Mouse (Mus musculus) CH12.LX (cell line): ENCODE measurements around the gene Celf2. TPM values are rescaled to one million over a fixed set of nuclear protein-coding genes. Genes with fewer than 3 reads are reported as not detected.

Experiments used
- DNase-seq: peaks from one replicate; pipeline ENCODE4 v3.0.0-alpha.2; 2013; ENCODE audit errors: extremely low read depth
- H3K27ac ChIP-seq: 2 replicates; pipeline ENCODE4 v1.5.1; 2012; ENCODE audit warnings: low read depth, mild to moderate bottlenecking, control low read depth, moderate library complexity; ENCODE audit not compliant: insufficient read depth
- H3K27me3 ChIP-seq: replicated peaks from 2 replicates; pipeline ENCODE3; 2012; ENCODE audit warnings: inconsistent platforms
- H3K36me3 ChIP-seq, 2 experiments: replicated peaks in 1 of 2; 2 replicates each; pipeline versions ENCODE3 to v1.6.1; 2012; ENCODE audit warnings: inconsistent platforms in 1 of 2, low read length in 1 of 2, mild to moderate bottlenecking in 1 of 2, mixed read lengths in 1 of 2, moderate library complexity in 1 of 2; ENCODE audit not compliant: control insufficient read depth in 1 of 2, insufficient read depth in 1 of 2
- H3K4me1 ChIP-seq, 2 experiments: 2 replicates each; pipeline ENCODE4 v1.6.1; 2012; ENCODE audit warnings: inconsistent platforms in 1 of 2, moderate library complexity in 1 of 2; ENCODE audit not compliant: insufficient read depth in 2 of 2, control insufficient read depth in 1 of 2
- H3K4me2 ChIP-seq: 2 replicates; pipeline ENCODE4 v1.6.1; 2012; ENCODE audit warnings: low read depth, mild to moderate bottlenecking, control low read depth; ENCODE audit not compliant: poor library complexity, insufficient read depth, severe bottlenecking
- H3K4me3 ChIP-seq, 3 experiments: fragments of 150-350 bp in 1 of 3; sonication (generic) in 1 of 3; replicated peaks in 1 of 3; 2 replicates each; pipeline versions ENCODE3 to v1.5.1; 2011 to 2012; ENCODE audit warnings: low read depth in 2 of 3, low read length in 2 of 3, mild to moderate bottlenecking in 2 of 3, moderate library complexity in 2 of 3, control low read depth in 1 of 3, improper control_type of control experiment in 1 of 3, inconsistent platforms in 1 of 3, mixed read lengths in 1 of 3; ENCODE audit not compliant: poor library complexity in 1 of 3
- H3K79me2 ChIP-seq: replicated peaks from 2 replicates; pipeline ENCODE4 v1.6.1; 2012; ENCODE audit warnings: mild to moderate bottlenecking, moderate library complexity; ENCODE audit not compliant: control insufficient read depth, poor library complexity, insufficient read depth, severe bottlenecking; ENCODE audit errors: extremely low read depth
- H3K9ac ChIP-seq: 2 replicates; pipeline ENCODE4 v1.6.1; 2012; ENCODE audit warnings: low read depth, mild to moderate bottlenecking, control low read depth, moderate library complexity; ENCODE audit not compliant: insufficient read depth
- H3K9me3 ChIP-seq: replicated peaks from 2 replicates; pipeline ENCODE3; 2012; ENCODE audit warnings: low read length, inconsistent platforms, mixed read lengths
- CHD2 ChIP-seq: IDR thresholded peaks from 2 replicates; pipeline ENCODE4 v1.6.1; 2011; ENCODE audit warnings: low read length, improper control_type of control experiment
- ELF1 ChIP-seq: IDR thresholded peaks from 2 replicates; pipeline ENCODE4 v1.6.1; 2014; ENCODE audit warnings: low read depth, mild to moderate bottlenecking, inconsistent platforms, low read length, improper control_type of control experiment
- EP300 ChIP-seq: IDR thresholded peaks from 2 replicates; pipeline ENCODE4 v1.6.1; 2011; ENCODE audit warnings: low read length, improper control_type of control experiment
- ETS1 ChIP-seq: conservative IDR thresholded peaks from 2 replicates; pipeline ENCODE4 v1.6.1; 2012; ENCODE audit warnings: low read depth, mild to moderate bottlenecking, inconsistent platforms, low read length, improper control_type of control experiment, moderate library complexity
- GABPA ChIP-seq: IDR thresholded peaks from 2 replicates; pipeline ENCODE4 v1.6.1; 2012; ENCODE audit warnings: low read depth, low read length, improper control_type of control experiment, inconsistent platforms; ENCODE audit not compliant: insufficient replicate concordance
- HCFC1 ChIP-seq: IDR thresholded peaks from 2 replicates; pipeline ENCODE4 v1.6.1; 2012; ENCODE audit warnings: low read depth, mild to moderate bottlenecking, inconsistent platforms, low read length, improper control_type of control experiment
- JUND ChIP-seq: conservative IDR thresholded peaks from 2 replicates; pipeline ENCODE4 v1.6.1; 2011; ENCODE audit warnings: low read depth, low read length, improper control_type of control experiment
- MAX ChIP-seq: IDR thresholded peaks from 2 replicates; pipeline ENCODE4 v1.6.1; 2011; ENCODE audit warnings: low read length, improper control_type of control experiment
- MYC ChIP-seq: IDR thresholded peaks from 2 replicates; pipeline ENCODE4 v1.6.1; 2011; ENCODE audit warnings: low read depth, mild to moderate bottlenecking, improper control_type of control experiment, low read length
- NELFE ChIP-seq: IDR thresholded peaks from 2 replicates; pipeline ENCODE4 v1.6.1; 2011; ENCODE audit warnings: low read depth, low read length, improper control_type of control experiment
- RCOR1 ChIP-seq: conservative IDR thresholded peaks from 2 replicates; pipeline ENCODE4 v1.6.1; 2012; ENCODE audit warnings: low read depth, mild to moderate bottlenecking, inconsistent platforms, low read length, improper control_type of control experiment
- SIN3A ChIP-seq: IDR thresholded peaks from 2 replicates; pipeline ENCODE4 v1.6.1; 2012; ENCODE audit warnings: low read length, improper control_type of control experiment, inconsistent platforms
- SMC3 ChIP-seq: IDR thresholded peaks from 2 replicates; pipeline ENCODE4 v1.6.1; 2011; ENCODE audit warnings: low read depth, low read length, improper control_type of control experiment
- UBTF ChIP-seq: IDR thresholded peaks from 2 replicates; pipeline ENCODE4 v1.6.1; 2012; ENCODE audit warnings: low read depth, mild to moderate bottlenecking, inconsistent platforms, low read length, improper control_type of control experiment, moderate library complexity
- USF1 ChIP-seq: IDR thresholded peaks from 2 replicates; pipeline ENCODE4 v1.6.1; 2014; ENCODE audit warnings: low read depth, mild to moderate bottlenecking, inconsistent platforms, low read length, improper control_type of control experiment
- ZC3H11A ChIP-seq: IDR thresholded peaks from 2 replicates; pipeline ENCODE4 v1.6.1; 2012; ENCODE audit warnings: low read depth, mild to moderate bottlenecking, inconsistent platforms, low read length, improper control_type of control experiment
- ZMIZ1 ChIP-seq: IDR thresholded peaks from 2 replicates; pipeline ENCODE4 v1.6.1; 2012; ENCODE audit warnings: low read depth, mild to moderate bottlenecking, inconsistent platforms, low read length, improper control_type of control experiment
- ZNF384 ChIP-seq: IDR thresholded peaks from 2 replicates; pipeline ENCODE4 v1.6.1; 2012; ENCODE audit warnings: low read depth, low read length, improper control_type of control experiment, inconsistent platforms
- dilution Hi-C: fragments of 300-500 bp; cut with MboI; formaldehyde crosslinking; loops from 2 replicates; pipeline ENCODE4 v1.14.3; 2020; ENCODE audit warnings: low sequenced_read_pairs; ENCODE audit not compliant: extremely low pct_unique_long_range_greater_than_20kb, extremely low pct_ligation_motif_present
- in situ Hi-C: fragments of 300-500 bp; cut with MboI; formaldehyde crosslinking; loops from 3 replicates; pipeline ENCODE4 v1.14.3; 2019; ENCODE audit warnings: low sequenced_read_pairs, low pct_ligation_motif_present, low pct_unique_long_range_greater_than_20kb, mixed read lengths
- polyA plus RNA-seq: library from polyadenylated mRNA; unstranded; fragments of >175 nt; gene quantifications from 2 replicates; pipeline ENCODE4 v1.2.1, GENCODE M21; 2012; ENCODE audit warnings: low read depth; ENCODE audit not compliant: insufficient read length
- total RNA-seq, 2 experiments: library from RNA; depleted of rRNA; stranded (reverse); fragments of 300-350 nt in 1 of 2; fragments of >200 nt in 1 of 2; gene quantifications; 2 replicates each; pipeline ENCODE4 v1.2.3; 2012 to 2014

Celf2 gene
- total and polyA plus RNA-seq, 3 experiments: 51.0 to 143 (median 103) TPM

- H3K27ac ChIP-seq: no peak overlapping the region
- no peak for DNase-seq
- in situ Hi-C loops: no loop called here
- dilution Hi-C loops: no loop called here
- no peaks in the 10 kb centered on the region for H3K27me3 ChIP-seq
- H3K9me3 ChIP-seq: no peaks in the 10 kb centered on the region
- no peak overlapping the region for H3K4me2 ChIP-seq
- H3K9ac ChIP-seq: no peak overlapping the region
- H3K79me2 ChIP-seq: no peaks in the 10 kb centered on the region
- no peaks in the 10 kb centered on the region for H3K4me1 ChIP-seq
- no peak for TF ChIP-seq GABPA
- no peak for TF ChIP-seq JUND
- TF ChIP-seq UBTF: no peak
- no peak for TF ChIP-seq EP300
- TF ChIP-seq SMC3: no peak
- no peak for TF ChIP-seq SIN3A
- no peak for TF ChIP-seq ZNF384
- no peak for TF ChIP-seq MAX
- TF ChIP-seq HCFC1: no peak
- TF ChIP-seq MYC: no peak
- no peak for TF ChIP-seq ELF1
- TF ChIP-seq USF1: no peak
- no peak for TF ChIP-seq CHD2
- no peak for TF ChIP-seq NELFE
- TF ChIP-seq ZMIZ1: no peak
- no peak for TF ChIP-seq RCOR1
- TF ChIP-seq ZC3H11A: no peak
- no peaks in the 10 kb centered on the region for H3K36me3 ChIP-seq
- H3K4me3 ChIP-seq: no peak overlapping the region
Observed at GRCm38 (mm10) chr2:6904411-6904810, 605.0 kb downstream of the Celf2 start.

GRCm38 (mm10) chr2:6903251-6903763 lies 606.1 kb downstream of the Celf2 start:
- Histone ChIP-seq H3K79me2 (no peaks in the 10 kb centered on the region), H3K9me3 (no peaks in the 10 kb centered on the region), H3K4me2 (no peak overlapping the region), H3K27ac (no peak overlapping the region), H3K4me3 (no peak overlapping the region), H3K27me3 (no peaks in the 10 kb centered on the region), H3K9ac (no peak overlapping the region), H3K36me3 (no peaks in the 10 kb centered on the region), H3K4me1 (peaks cover 0 to 3% of the 10 kb centered on the region in 2 experiments; a peak in 1 of 4 replicates)
- DNase-seq: no peak
- in situ Hi-C loops (no loop called here), dilution Hi-C loops (no loop called here)
- TF ChIP-seq HCFC1 (no peak), ETS1 (no peak), EP300 (no peak)
